Mouse (Mus musculus): ENCODE results near the gene Klhl3. TPM values are rescaled to one million over a fixed set of nuclear protein-coding genes. Genes with fewer than 3 reads are reported as not detected.

The Klhl3 gene
- polyA plus RNA-seq, 1 experiment from 2014 or later, result 0.19 TPM

DNA sequence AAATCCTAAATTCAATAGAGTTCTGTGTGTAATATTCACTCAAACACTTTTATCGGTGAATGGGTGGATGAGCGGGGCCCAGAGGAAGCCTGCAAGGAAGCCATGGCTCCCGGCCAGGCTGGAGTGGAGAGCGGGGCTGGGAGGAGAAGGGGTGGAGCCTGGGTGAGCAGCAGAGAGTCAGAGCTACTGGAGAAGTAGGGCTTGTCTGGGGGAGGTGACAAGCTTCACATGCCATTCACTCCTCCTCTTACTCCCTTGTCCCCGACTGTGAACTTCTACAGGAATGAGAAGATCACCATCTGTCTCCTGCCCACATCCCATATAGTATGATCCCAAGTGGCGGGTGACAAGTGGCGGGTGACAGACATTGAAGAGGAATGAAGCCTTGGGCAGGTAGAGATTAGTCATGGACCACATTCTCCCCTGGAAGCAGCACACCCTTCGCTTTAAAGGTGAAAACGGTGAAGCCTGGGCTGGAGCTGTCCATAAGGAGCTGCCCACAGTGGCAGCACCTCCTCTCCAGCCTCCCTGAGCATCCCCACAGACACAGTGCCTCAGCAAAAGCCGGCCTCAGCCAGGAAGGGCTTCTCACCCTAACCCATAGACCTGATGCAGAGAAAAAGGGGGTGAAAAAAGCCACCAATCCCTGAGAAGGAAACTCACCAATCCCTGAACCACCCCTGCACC is 77.8 kb downstream of the Klhl3 start:
- WGBS (ENCODE audit: missing documents), result 57% methylated on average over 10 of the region's 10 CpGs
- H3K36me3 ChIP-seq (ENCODE audit: inconsistent target), result no peaks in the 10 kb centered on the region
- no peak overlapping the region for H3K4me3 ChIP-seq (ENCODE audit: inconsistent target)
- no peak overlapping the region for H3K27ac ChIP-seq
- no peaks in the 10 kb centered on the region for H3K79me2 ChIP-seq (ENCODE audit: inconsistent target)

DNA sequence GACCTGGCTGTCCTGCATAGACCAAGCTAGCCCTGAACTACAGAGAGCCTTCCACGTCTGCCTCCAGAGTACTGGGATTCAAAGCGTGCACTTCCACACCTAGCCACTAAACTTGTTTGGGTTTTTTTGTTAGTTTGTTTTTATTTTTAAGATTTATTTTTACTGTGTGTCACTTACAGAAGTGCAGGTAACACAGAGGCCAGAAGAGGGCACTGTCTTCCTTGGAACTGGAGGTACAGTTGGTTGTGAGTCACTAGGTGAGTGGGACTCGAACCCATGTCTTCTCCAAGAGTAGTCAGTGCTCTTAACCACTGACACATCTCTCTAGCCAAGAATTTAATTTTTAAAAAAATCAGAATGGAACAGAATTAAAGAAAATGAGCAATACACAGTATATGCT is 78.4 kb downstream of the Klhl3 start:
- Histone ChIP-seq H3K27ac (no peak overlapping the region), H3K36me3 (ENCODE audit: inconsistent target) (no peaks in the 10 kb centered on the region), H3K79me2 (ENCODE audit: inconsistent target) (no peaks in the 10 kb centered on the region), H3K4me3 (ENCODE audit: inconsistent target) (no peak overlapping the region)
- 87% methylated on average over 3 of the region's 3 CpGs for WGBS (ENCODE audit: missing documents)

DNA sequence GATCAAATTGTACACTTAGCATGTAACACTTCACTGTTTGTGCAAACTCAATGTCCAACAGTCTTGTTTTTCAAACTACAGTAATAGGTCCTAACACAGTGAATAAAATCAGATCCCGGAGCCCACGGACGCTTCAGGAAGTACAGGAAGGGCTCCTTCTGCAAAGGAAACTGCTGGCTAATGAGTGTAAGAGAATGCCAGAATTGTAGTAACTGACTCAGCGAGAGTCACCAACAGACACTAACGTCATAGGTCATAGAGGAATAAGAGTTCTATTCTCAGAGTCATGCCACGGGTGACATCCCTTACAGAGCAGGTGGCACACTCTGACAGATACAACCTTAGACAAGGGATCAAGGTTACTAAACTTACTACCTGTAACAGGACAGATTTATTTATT is 78.9 kb downstream of the Klhl3 start:
- WGBS (ENCODE audit: missing documents), result 24% methylated on average over 6 of the region's 6 CpGs
- Histone ChIP-seq H3K36me3 (ENCODE audit: inconsistent target) (no peaks in the 10 kb centered on the region), H3K79me2 (ENCODE audit: inconsistent target) (no peaks in the 10 kb centered on the region), H3K4me3 (ENCODE audit: inconsistent target) (no peak overlapping the region), H3K27ac (no peak overlapping the region)

DNA sequence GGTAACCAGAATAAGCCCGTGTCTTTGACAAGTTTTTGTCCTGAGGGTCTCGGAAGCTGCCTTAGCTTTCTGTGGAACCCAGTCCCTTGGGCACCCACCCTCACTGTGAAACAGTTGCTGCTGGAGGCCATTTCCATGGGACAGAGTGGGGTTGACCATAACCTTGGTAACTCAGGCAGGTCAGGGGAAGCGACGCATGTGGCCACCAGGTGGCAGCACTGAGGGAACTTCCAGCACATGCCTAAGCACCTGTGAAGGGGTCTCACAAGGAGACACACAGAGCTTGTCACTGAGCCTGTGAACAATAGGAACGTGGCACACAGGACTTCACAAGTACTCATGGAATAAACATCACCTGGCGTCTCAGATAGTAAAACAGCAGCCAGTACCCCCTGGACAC is 81.6 kb downstream of the Klhl3 start:
- Histone ChIP-seq H3K36me3 (ENCODE audit: inconsistent target) (no peaks in the 10 kb centered on the region), H3K79me2 (ENCODE audit: inconsistent target) (no peaks in the 10 kb centered on the region), H3K27ac (no peak overlapping the region), H3K4me3 (ENCODE audit: inconsistent target) (no peak overlapping the region)
- 59% methylated on average over 6 of the region's 6 CpGs for WGBS (ENCODE audit: missing documents)

DNA sequence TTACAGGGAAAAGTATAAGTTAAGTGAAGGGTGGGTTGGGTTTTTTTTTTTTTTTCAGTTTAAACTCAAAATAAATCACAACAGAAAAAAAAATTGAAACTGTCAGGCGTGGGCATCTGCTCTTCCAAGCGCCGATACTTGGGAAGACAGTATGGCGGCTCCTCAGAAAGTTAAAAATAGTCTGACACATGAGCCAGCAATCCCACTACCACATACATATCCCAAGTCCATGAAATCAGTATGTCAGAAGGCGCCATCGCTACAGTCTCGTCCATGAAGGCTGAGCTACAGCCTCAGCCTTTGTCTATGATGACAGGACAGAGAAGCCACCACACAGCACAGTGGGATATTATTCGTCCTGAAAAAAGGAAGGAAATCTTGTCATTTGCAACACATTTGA is 86.3 kb downstream of the Klhl3 start:
- WGBS (ENCODE audit: missing documents), result 79% methylated on average over 8 of the region's 8 CpGs
- H3K36me3 ChIP-seq (ENCODE audit: inconsistent target), result no peaks in the 10 kb centered on the region
- no peak overlapping the region for H3K27ac ChIP-seq
- no peak overlapping the region for H3K4me3 ChIP-seq (ENCODE audit: inconsistent target)
- no peaks in the 10 kb centered on the region for H3K79me2 ChIP-seq (ENCODE audit: inconsistent target)

DNA sequence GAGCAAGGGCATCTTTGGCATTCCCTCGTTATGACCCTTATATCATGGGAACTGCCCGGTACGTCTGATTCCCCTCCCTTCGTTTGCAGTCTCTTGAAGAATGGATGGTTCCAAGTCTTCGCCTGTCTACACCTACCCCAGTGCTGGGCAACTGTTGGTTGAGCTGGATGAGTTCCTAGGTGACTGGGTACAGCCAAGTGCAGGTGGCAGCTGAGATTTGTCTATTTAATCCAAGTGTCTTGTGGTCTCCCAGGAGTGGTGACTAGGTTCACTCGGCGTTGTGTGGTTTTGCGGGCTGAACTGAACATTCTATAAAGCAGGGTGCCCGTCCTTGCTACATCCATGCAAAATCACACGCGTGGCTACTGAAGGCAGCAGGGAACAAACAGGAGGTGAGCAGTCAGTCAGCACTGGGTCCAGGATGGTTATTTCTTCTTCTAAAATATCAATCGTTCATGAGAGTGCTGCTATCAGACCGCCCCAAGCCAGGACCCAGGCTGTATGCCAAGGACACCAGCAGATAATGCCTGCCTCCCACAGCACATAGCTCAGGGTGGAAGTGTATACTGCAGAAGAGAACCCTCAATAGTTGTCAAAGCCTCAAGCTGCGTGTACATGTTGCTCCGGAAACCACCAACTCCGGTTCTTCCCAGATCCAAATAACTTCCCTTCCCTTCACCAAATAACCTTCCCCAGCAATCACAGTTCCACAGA is 87.5 kb downstream of the Klhl3 start:
- 96% methylated on average over 16 of the region's 16 CpGs for WGBS (ENCODE audit: missing documents)
- Histone ChIP-seq H3K4me3 (ENCODE audit: inconsistent target) (no peak overlapping the region), H3K79me2 (ENCODE audit: inconsistent target) (no peaks in the 10 kb centered on the region)

DNA sequence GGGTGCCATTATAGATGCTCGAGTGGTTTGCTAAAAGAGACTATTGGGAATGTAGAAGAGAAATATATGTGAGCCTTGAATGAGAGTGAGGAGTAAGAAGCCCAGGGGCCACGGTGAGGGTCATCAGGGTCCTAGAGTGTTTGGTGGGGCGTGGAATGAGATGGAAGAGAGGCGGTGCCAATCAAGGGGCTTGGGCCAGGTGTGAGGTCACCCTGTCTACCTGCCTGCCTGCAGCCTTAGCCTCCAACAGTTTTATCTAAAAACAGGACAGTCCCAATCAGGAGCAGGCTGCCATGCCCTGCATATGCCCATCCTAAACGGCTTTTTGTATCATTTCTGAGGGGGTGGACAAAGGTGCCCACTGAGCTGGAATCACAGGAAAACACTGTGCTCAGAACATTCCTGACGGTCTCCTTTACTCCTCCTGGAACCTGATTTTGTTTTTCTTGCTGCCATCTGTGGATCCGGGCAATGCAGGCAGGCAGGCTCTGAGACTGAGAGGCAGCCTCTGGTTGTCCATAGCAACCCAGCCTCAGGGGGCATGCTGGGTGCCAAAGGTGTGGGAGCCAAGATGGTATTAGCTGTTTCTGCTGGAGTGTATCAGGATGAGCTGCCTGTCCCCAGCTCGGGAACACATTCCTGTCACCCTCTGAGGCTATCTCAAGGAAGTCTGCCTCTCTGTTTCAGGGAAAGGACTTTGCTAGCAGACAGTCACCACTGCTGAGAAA is 89.5 kb downstream of the Klhl3 start:
- Histone ChIP-seq H3K4me3 (ENCODE audit: inconsistent target) (no peak overlapping the region), H3K27ac (no peak overlapping the region), H3K36me3 (ENCODE audit: inconsistent target) (no peaks in the 10 kb centered on the region), H3K79me2 (ENCODE audit: inconsistent target) (no peaks in the 10 kb centered on the region)
- WGBS (ENCODE audit: missing documents), result 90% methylated on average over 8 of the region's 8 CpGs

More for the DNA sequence above, 87.5 kb downstream of the Klhl3 start:
- Histone ChIP-seq H3K27ac (no peak overlapping the region), H3K36me3 (ENCODE audit: inconsistent target) (no peaks in the 10 kb centered on the region)

DNA sequence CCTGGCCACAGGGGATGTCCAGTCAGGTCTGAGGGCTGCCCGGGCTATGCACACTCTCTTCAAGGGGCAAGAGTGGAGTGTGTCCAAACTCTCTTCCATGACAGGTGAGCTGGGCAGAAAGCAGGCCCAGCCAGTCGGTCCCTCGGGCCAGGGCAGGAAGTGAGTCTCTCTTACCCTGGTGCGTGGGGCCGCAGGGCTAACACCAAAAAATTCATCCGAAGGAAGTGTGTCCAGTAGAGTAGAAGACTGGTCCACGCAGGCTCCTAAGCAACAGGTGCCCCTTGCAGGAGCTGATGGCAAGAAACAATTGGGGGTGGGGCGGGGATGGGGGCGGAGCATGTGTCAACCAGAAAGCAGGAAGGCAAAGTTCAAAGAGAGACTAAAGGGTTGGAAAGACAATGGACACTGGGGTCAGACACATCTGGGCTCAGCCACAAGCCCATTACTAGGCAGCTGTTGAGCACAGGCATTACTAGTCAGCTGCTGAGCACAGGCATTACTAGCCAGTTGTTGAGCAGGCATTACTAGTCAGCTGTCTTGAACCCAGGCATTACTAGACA is 90.3 kb downstream of the Klhl3 start:
- H3K27ac ChIP-seq, result no peak overlapping the region
- no peaks in the 10 kb centered on the region for H3K36me3 ChIP-seq (ENCODE audit: inconsistent target)
- no peak overlapping the region for H3K4me3 ChIP-seq (ENCODE audit: inconsistent target)
- WGBS (ENCODE audit: missing documents), result 95% methylated on average over 8 of the region's 9 CpGs
- no peaks in the 10 kb centered on the region for H3K79me2 ChIP-seq (ENCODE audit: inconsistent target)

DNA sequence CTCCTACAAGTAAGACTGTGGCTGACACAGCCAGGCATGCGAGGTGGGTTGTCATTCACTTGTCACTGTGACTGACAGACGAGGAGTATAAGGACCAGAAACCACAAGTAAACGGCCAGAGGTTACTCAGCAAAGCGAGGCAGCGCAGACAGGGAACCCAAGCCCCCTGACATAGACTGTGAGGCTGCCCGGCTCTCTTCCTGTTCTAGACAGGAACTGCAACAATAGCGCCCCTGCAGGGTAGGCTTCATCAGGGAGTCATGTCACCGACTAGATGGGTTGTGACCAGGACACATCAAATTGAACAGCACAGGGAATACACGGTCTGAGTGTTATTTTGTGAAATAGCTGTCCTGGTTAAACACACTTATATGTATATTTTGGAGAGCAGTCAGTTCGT is 93.0 kb downstream of the Klhl3 start:
- H3K36me3 ChIP-seq (ENCODE audit: inconsistent target), result no peaks in the 10 kb centered on the region
- 28% methylated on average over 10 of the region's 10 CpGs for WGBS (ENCODE audit: missing documents)
- no peak overlapping the region for H3K27ac ChIP-seq

DNA sequence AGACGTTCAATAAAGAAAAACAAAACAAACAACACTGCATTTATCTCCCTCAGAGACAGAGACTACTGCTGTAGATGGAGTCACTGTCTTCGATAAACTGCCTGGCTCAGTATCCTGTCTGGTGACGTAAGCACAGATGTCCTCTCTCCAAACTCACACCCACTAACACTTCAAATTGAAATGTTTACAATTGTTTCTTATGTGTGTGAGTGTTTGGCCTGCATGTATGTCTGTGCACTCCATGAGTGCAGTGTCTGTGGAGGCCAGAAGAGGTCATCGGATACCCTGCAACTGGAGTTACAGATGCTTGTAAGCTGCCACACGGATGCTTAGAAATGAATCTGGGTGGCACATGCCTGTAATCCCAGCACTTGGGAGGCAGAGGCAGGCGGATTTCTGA is 96.1 kb downstream of the Klhl3 start:
- Histone ChIP-seq H3K79me2 (ENCODE audit: inconsistent target) (no peaks in the 10 kb centered on the region), H3K36me3 (ENCODE audit: inconsistent target) (no peaks in the 10 kb centered on the region), H3K27ac (no peak overlapping the region), H3K4me3 (ENCODE audit: inconsistent target) (no peak overlapping the region)
- WGBS (ENCODE audit: missing documents), result 87% methylated on average over 6 of the region's 6 CpGs

More for the DNA sequence above, 93.0 kb downstream of the Klhl3 start:
- Histone ChIP-seq H3K4me3 (ENCODE audit: inconsistent target) (no peak overlapping the region), H3K79me2 (ENCODE audit: inconsistent target) (no peaks in the 10 kb centered on the region)

DNA sequence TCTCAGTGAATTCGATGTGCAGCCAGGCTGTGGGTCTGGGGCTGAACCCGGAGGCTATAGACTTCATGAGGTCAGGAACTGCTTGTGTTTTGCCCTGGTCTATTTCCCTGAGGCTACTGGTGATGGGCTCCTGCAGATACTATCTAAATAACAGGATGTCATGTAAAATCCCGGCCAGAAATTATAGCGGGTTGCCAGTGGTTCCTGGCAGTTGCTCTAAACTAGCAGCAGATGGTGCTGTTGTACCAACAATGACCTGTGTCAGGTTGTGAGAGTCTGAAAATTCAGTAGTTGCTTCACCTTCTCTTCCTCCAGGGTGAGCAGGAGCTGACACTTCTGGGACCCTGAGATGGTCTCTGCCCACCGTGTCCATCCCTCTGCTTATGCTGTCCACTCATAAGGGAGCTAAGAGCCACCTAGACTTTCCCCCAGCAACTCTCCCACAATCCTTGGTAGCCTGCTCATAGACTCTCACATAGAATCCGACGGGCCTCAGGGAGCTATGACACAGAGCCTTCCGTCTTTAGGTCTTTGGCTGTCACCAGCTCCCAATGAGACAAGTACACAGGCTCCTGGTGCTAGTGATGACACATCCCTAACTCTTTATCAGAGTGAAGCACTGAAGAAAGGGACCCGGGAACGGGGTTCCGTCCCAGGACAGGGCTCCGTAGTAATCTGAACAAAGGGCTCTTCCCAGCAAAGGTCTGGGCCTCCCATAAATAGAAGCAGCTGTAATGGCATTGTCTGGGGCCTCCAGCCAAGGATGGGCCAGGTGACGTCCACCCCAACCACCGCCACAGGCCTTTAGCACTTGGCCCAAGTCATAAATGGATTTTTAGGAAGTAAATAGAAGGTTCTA is 101.1 kb downstream of the Klhl3 start:
- Histone ChIP-seq H3K36me3 (ENCODE audit: inconsistent target) (no peaks in the 10 kb centered on the region), H3K4me3 (ENCODE audit: inconsistent target) (no peak overlapping the region)

DNA sequence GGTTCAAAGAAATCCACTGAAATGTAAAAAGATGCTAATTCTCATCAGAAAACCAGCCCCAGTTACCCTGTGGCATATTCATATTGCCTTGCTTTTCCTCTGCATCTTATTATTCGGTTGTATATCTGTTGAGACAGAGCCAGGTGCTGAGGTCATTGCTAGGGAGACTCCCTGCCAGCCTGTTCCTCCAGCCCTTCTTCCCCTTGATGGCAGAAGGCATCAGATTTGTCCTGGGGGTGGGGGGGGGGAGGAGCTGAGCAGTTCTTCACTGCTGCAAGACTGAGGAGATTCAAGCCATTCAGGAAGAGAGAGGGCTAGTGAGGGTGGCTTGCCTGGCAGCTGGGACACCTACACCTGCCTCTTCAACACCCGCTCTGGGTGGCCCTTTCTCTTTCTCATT is 101.9 kb downstream of the Klhl3 start:
- WGBS (ENCODE audit: missing documents), result 83% methylated on average over 2 of the region's 2 CpGs
- H3K27ac ChIP-seq, result no peak overlapping the region
- H3K79me2 ChIP-seq (ENCODE audit: inconsistent target), result no peaks in the 10 kb centered on the region
- H3K36me3 ChIP-seq (ENCODE audit: inconsistent target), result no peaks in the 10 kb centered on the region
- no peak overlapping the region for H3K4me3 ChIP-seq (ENCODE audit: inconsistent target)

More for the DNA sequence above, 101.1 kb downstream of the Klhl3 start:
- no peak overlapping the region for H3K27ac ChIP-seq
- 68% methylated on average over 14 of the region's 14 CpGs for WGBS (ENCODE audit: missing documents)
- no peaks in the 10 kb centered on the region for H3K79me2 ChIP-seq (ENCODE audit: inconsistent target)

DNA sequence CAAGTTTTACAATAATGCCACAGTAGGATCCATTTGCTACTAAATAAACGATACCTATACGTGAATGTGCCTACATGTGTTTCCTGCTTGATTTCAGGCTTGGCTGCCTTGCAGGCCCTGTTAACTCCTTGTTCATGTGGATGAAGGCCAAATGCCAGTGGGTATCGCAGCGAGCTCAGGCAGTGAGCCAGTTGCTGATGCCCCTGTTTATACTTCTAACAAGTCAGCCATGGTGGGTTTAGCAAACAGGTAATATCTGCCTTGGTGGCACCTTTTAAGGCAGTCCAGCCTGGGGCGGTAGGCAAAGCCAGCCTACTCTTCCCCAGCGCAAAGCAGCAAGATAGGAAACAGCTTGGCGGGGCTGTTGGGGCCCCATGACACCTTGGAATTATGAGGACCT is 103.0 kb downstream of the Klhl3 start:
- 94% methylated on average over 7 of the region's 7 CpGs for WGBS (ENCODE audit: missing documents)
- no peaks in the 10 kb centered on the region for H3K79me2 ChIP-seq (ENCODE audit: inconsistent target)
- H3K4me3 ChIP-seq (ENCODE audit: inconsistent target), result no peak overlapping the region
- no peaks in the 10 kb centered on the region for H3K36me3 ChIP-seq (ENCODE audit: inconsistent target)
- H3K27ac ChIP-seq, result no peak overlapping the region

DNA sequence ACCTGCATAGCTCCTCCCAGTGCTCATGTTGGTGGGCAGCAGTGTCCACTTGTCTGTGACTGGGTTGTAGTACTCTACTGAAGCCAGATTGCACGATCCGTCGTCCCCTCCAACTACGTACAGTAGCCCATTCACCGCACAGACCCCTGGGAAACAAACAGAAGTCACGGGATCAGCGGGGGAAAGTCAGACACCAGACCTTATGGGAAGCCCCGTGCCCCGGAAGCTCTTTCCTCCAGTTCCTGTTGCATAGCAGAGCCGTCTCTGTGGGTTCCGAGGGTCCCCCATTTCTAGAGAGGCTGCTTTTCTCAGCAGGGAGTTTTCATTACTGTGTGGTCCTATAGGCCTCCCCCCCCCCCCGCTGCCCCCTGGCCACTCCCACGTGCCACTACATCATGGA is 104.1 kb downstream of the Klhl3 start:
- Histone ChIP-seq H3K79me2 (ENCODE audit: inconsistent target) (no peaks in the 10 kb centered on the region), H3K27ac (no peak overlapping the region), H3K4me3 (ENCODE audit: inconsistent target) (no peak overlapping the region), H3K36me3 (ENCODE audit: inconsistent target) (no peaks in the 10 kb centered on the region)
- WGBS (ENCODE audit: missing documents), result 89% methylated on average over 13 of the region's 13 CpGs

All from macrophage (primary cell).